Mouse (Mus musculus) heart, adult 2 months (tissue): ENCODE results near the gene Map6d1.

Source experiments
- CTCF ChIP-seq: fragments of 200-600 bp; IDR thresholded peaks from 2 replicates; pipeline ENCODE4 v1.8.1; 2022; ENCODE audit warnings: antibody characterized with exemption, mild to moderate bottlenecking, moderate library complexity
- POLR2A ChIP-seq: fragments of 200-500 bp; IDR thresholded peaks from 2 replicates; pipeline ENCODE4 v1.6.1; 2011; ENCODE audit warnings: mild to moderate bottlenecking, low read depth, low read length, control low read depth; ENCODE audit not compliant: insufficient read depth

- no peak for TF ChIP-seq CTCF
- no peak for TF ChIP-seq POLR2A
Measured at GRCm38 (mm10) chr16:20265089-20265488, 23.9 kb upstream of the Map6d1 start.
